ENCODE assay signal across 26 mouse cellular contexts in the genomic region with DNA sequence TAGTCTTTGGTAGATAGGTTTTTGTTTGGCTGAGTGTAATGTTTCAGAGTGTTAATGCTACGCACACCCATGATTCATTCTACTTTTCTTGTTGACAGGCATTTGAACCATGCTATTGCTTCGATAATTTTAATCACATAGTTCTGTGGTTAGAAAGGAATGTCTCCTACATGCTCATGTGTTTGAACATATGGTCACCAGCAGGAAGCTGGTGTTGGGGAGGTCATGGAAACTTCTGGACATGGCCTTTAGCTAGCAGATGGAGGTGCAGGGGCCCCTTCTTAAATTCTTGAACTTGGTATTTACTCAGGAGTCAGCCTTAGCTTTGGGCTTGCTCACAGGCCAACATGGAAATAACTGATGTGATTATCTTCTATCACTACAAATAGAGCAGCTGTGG.
"Had no signal": no experiment of that assay in that cellular context is flagged by ENCODE, and none has a peak within 500 bp of the region (broad histone marks: within the 10 kb centered on the region; RNA-seq: fewer than 3 reads in every experiment).

No protein-coding gene starts in this region.

- H3K36me3 ChIP-seq: heart, embryonic 10.5 days; heart, embryonic 12.5 days; hindbrain, embryonic 10.5 days; hindbrain, embryonic 12.5 days; intestine, embryonic 15.5 days; limb, embryonic 13.5 days; liver, embryonic 13.5 days had no signal

- DNase-seq: gastrocnemius, adult 2 months; gastrocnemius, postnatal 10 days; gastrocnemius, postnatal 25 days; heart, adult 18-20 months; heart, postnatal 10 days; heart, postnatal 4 days; kidney, adult 18-20 months; kidney, adult 8-10 months; kidney, postnatal 14 days; kidney, postnatal 36 days; liver; liver, embryonic 13.5 days had no signal

- H3K27me3 ChIP-seq: heart, embryonic 12.5 days; hindbrain, embryonic 12.5 days; intestine, embryonic 15.5 days; limb, embryonic 13.5 days; liver, embryonic 13.5 days had no signal

- ATAC-seq: hindbrain, embryonic 16.5 days; inflammation-experienced regulatory T-cells, adult 6 months; intestine, embryonic 15.5 days; intestine, postnatal 0 days had no signal

- H3K4me3 ChIP-seq: gastrocnemius, adult 2 months; heart, embryonic 10.5 days; heart, embryonic 12.5 days; hindbrain, embryonic 10.5 days; hindbrain, embryonic 12.5 days; intestine, embryonic 15.5 days; layer of hippocampus, adult 2 months; left cerebral cortex, adult 2 months; limb, embryonic 13.5 days; liver, embryonic 13.5 days had no signal

- H3K4me1 ChIP-seq: heart, embryonic 10.5 days; heart, embryonic 12.5 days; hindbrain, embryonic 10.5 days; hindbrain, embryonic 12.5 days; intestine, embryonic 15.5 days; limb, embryonic 13.5 days; liver, embryonic 13.5 days had no signal

- H3K9me3 ChIP-seq: heart, embryonic 10.5 days; hindbrain, embryonic 12.5 days; intestine, embryonic 15.5 days; liver, embryonic 13.5 days had no signal

- H3K9ac ChIP-seq: heart, embryonic 12.5 days; hindbrain, embryonic 12.5 days; hindbrain, embryonic 14.5 days; intestine, embryonic 15.5 days; limb, embryonic 13.5 days; liver, embryonic 13.5 days had no signal

- H3K27ac ChIP-seq: gastrocnemius, adult 2 months; heart, embryonic 10.5 days; hindbrain, embryonic 10.5 days; hindbrain, embryonic 12.5 days; hindbrain, embryonic 14.5 days; intestine, embryonic 15.5 days; kidney, postnatal 0 days; layer of hippocampus, adult 2 months; left cerebral cortex, adult 2 months; limb, embryonic 13.5 days; liver, embryonic 13.5 days had no signal

- H3K4me2 ChIP-seq: heart, embryonic 12.5 days; hindbrain, embryonic 12.5 days; hindbrain, embryonic 14.5 days; intestine, embryonic 15.5 days; limb, embryonic 13.5 days; liver, embryonic 11.5 days; liver, embryonic 13.5 days had no signal
